Mouse (Mus musculus) kidney, adult 8-10 months (tissue): ENCODE results near the gene Gse1.

Experiments
- DNase-seq, 2 experiments: peaks; one replicate each; pipeline ENCODE4 v3.0.0; 2022

Gse1 gene

GRCm38 (mm10) chr8:120304097-120304496 lies 75.8 kb downstream of the Gse1 start:
- no peak for DNase-seq

GRCm38 (mm10) chr8:120305800-120306385 lies 77.6 kb downstream of the Gse1 start:
- no peak for DNase-seq

GRCm38 (mm10) chr8:120307103-120307502 lies 78.8 kb downstream of the Gse1 start:
- DNase-seq, result no peak

- no peak for DNase-seq
Observed at GRCm38 (mm10) chr8:120307528-120307927, 79.3 kb downstream of the Gse1 start.

- DNase-seq, result no peak
Observed at GRCm38 (mm10) chr8:120308131-120308530, 79.9 kb downstream of the Gse1 start.

- DNase-seq, result no peak
Observed at GRCm38 (mm10) chr8:120308553-120308952, 80.3 kb downstream of the Gse1 start.

GRCm38 (mm10) chr8:120309326-120309725 lies 81.1 kb downstream of the Gse1 start:
- DNase-seq, result no peak

GRCm38 (mm10) chr8:120310063-120310462 lies 81.8 kb downstream of the Gse1 start:
- DNase-seq, result no peak

- DNase-seq, result no peak
Observed at GRCm38 (mm10) chr8:120312452-120312851, 84.2 kb downstream of the Gse1 start.

- no peak for DNase-seq
Observed at GRCm38 (mm10) chr8:120313674-120314073, 85.4 kb downstream of the Gse1 start.

- DNase-seq, result no peak
Observed at GRCm38 (mm10) chr8:120314932-120315331, 86.7 kb downstream of the Gse1 start.

- DNase-seq, result no peak
Observed at GRCm38 (mm10) chr8:120315644-120316043, 87.4 kb downstream of the Gse1 start.

- no peak for DNase-seq
Observed at GRCm38 (mm10) chr8:120316707-120317106, 88.5 kb downstream of the Gse1 start.

- no peak for DNase-seq
Observed at GRCm38 (mm10) chr8:120317118-120317824, 89.0 kb downstream of the Gse1 start.

- DNase-seq, result no peak
Observed at GRCm38 (mm10) chr8:120318476-120318991, 90.3 kb downstream of the Gse1 start.

- peak; percentile 56 to 73 for DNase-seq
Observed at GRCm38 (mm10) chr8:120319449-120319848, 91.2 kb downstream of the Gse1 start.

- DNase-seq, result no peak
Observed at GRCm38 (mm10) chr8:120320146-120320545, 91.9 kb downstream of the Gse1 start.

GRCm38 (mm10) chr8:120321724-120322123 lies 93.5 kb downstream of the Gse1 start:
- DNase-seq, result no peak

- peak; percentile 25 to 46 for DNase-seq
Observed at GRCm38 (mm10) chr8:120322956-120323448, 94.7 kb downstream of the Gse1 start.

- DNase-seq, result peak; percentile 33 to 53
Observed at GRCm38 (mm10) chr8:120324555-120324954, 96.3 kb downstream of the Gse1 start.

- DNase-seq, result no peak
Observed at GRCm38 (mm10) chr8:120325172-120325767, 97.0 kb downstream of the Gse1 start.

- DNase-seq, result peak; percentile 38 to 65
Observed at GRCm38 (mm10) chr8:120327131-120327554, 98.9 kb downstream of the Gse1 start.

- DNase-seq, result no peak
Observed at GRCm38 (mm10) chr8:120328361-120329022, 100.2 kb downstream of the Gse1 start.
